Mouse (Mus musculus) olfactory bulb, adult 2 months (tissue): ENCODE measurements at regions not wholly inside any gene's neighbourhood (a gene's known extent, or its start where the extent isn't known, plus 50 kb on each side); places are given as distances from the start of the nearest gene placed in this dataset.
A peak's percentile ranks its signal among the peaks of the same experiment; 100 is the strongest.

Experiments used
- CTCF ChIP-seq: fragments of 200-500 bp; IDR thresholded peaks from 2 replicates; pipeline ENCODE4 v1.5.1; 2012; ENCODE audit warnings: low read depth, mild to moderate bottlenecking, low read length, moderate library complexity; ENCODE audit not compliant: insufficient read depth
- POLR2A ChIP-seq: fragments of 200-500 bp; IDR thresholded peaks from 2 replicates; pipeline ENCODE4 v1.6.1; 2012; ENCODE audit warnings: mild to moderate bottlenecking, low read depth, low read length, moderate library complexity; ENCODE audit not compliant: insufficient read depth

- no peak for TF ChIP-seq POLR2A
- TF ChIP-seq CTCF = peak; percentile 53; the same call in 1 of the 2 replicates
These were observed 202.0 kb downstream of the Rgs3 start for GRCm38 (mm10) chr4:62761672-62762071.
